Mouse (Mus musculus) brain, embryonic 14.5 days (tissue): ENCODE results near the gene Macrod2.

Experiments
- CTCF ChIP-seq: fragments of 200-500 bp; IDR thresholded peaks from 2 replicates; pipeline ENCODE4 v1.5.1; 2012; ENCODE audit warnings: inconsistent platforms, mild to moderate bottlenecking, moderate library complexity, borderline replicate concordance; ENCODE audit not compliant: insufficient read depth, insufficient read length; ENCODE audit errors: extremely low read depth
- POLR2A ChIP-seq: fragments of 200-500 bp; IDR thresholded peaks from 2 replicates; pipeline ENCODE4 v1.6.1; 2012; ENCODE audit warnings: mild to moderate bottlenecking, inconsistent platforms, borderline replicate concordance; ENCODE audit not compliant: poor library complexity, insufficient read depth, insufficient read length, severe bottlenecking; ENCODE audit errors: extremely low read depth

DNA sequence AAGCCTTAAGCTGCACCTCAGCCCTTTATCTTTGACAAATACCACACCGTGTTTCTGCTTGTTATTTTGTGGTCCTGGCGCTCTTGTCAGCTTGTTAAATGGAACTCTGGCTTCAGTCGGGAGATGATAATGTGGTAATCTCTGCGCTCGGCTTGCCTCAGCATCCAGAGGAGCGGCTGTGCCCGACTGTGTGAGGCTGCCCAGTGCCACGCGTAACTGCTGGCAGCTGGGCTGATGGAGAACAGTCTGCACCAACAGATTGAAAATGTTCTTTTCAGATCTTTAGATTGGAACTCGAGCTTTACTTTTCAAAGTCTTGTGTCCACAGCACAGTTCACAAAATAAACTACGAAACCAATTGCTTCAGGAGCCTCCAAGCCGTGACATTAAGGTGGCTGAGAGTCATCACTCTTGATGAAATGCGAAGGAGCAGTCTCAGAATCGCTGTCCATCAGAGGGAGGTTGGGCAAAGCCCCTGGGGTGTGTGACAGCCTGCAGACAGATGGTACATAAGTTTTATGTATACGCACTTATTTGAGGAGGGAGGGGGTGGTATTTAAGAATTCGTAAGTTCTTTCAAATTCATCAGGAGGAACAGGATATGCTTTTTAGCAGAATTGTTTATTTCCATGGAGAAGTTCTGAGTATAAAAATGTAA, 836.0 kb downstream of the Macrod2 start:
- TF ChIP-seq POLR2A (no peak), CTCF (no peak)
